Mouse (Mus musculus): ENCODE results near the gene Slc35g1. TPM values are rescaled to one million over a fixed set of nuclear protein-coding genes. Genes with fewer than 3 reads are reported as not detected.
A peak's percentile ranks its signal among the peaks of the same experiment; 100 is the strongest.

Slc35g1 gene
- total RNA-seq (2021): 1 to 10 TPM; 1.9 to 2.3 TPM

DNA sequence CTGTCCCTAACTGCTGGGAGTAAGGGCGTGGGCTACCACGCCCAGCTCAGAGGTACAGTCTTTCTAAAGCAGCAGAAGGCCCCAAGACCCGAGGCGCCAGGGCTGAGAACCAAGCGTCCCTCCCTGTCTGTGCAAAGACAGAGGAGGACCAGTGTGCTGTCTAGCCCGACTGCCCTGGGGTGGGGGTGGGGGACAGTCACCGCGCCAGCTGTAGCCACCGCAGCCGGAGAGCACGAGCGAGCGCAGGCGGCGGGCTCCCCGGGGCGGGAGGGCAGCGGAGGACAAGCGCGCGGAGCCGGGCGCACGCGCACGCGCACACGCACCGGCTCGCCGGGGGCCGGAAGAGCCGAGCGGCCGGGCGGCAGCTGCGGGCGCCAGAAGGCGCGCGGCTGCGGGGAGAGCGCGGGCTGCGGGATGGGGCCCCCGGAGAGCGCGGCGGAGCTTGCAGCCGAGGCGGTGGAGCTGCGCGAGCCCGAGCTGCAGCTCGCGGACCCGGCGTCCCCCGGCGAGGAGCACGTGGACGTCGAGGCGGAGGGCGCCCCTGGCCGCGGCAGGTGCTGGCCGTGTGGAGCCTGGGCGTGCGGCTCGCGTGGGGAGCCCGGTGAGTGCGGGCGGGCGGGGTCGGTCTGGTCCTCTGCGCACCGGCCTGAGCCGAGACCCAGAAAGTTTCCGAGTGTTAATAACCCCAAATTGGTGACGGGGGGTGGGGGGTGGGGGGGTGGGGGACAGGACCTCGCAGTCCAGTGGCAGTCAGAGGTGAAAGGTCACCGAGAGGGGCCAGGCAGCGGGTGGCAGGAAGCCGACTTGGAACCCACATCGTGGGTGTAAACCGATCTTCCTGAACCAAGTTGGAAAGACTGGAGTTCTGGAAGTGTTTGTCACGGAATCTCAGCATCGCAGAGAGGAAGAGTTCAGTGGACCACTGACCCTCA lies at the start of gene Slc35g1:
Slc35g1 (plus strand) TSS at position 280 of the 932 bp plus-strand sequence.
- intact Hi-C loops (cut with DNase I): no loop called here
- DNase-seq (ENCODE audit: low spot score in 2 of 2): peak; percentile 53 to 68

DNA sequence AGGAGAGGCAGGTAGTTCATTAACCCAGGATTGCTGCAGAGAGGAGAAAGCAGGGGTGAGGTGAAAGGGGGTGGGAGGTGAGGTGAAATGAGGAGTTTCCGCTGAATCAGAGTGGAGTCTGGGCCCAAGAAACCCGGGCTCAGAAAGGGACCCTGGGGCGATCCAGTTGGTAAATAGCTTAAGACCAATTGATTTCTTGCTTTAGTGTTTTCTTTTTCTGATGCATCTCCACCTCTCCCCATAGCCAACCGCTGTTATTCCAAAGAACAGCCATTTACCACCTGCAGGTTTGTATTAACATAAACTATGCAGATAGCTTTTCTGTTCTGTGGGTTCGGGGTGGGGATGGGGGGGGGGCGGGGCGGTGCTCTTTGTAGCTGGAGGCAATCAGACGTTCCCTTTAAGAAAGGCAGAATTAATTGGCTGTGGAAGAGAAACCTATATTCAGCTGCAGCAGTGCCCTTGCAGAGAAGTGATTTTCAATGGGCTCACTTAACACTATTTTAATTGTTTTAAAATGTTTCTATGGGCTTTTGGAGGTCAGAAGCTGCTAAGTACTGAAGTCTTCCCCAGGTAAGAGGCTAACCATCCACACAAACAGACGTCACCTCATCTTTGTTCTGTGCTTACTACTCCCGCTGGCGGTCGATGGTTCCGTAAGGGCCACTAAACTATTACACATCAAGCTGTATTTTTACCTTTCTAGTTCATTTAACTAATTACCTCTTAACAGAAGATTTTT lies 47.3 kb upstream of the Slc35g1 start:
- no peak for DNase-seq (ENCODE audit: low spot score in 2 of 2)

DNA sequence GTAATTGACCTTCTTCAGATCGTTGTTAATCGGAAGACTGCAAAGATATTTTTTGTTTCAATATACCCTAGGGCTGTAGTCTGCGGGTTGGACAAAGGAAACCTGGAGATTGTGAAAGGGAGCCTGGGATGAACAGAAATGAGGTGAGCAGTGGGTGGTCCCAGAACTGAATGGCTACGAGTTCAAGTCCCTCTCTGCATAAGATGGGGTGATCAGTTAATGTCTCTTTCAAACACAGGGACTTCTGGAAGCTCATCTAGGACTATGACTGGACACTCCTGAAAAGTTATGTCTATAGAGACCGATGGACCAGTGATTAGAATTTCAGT lies 46.8 kb upstream of the Slc35g1 start:
- DNase-seq (ENCODE audit: low spot score in 2 of 2): no peak

More for the DNA sequence above, 47.3 kb upstream of the Slc35g1 start:
- intact Hi-C loops (cut with DNase I): no loop called here

GRCm38 (mm10) chr19:38351202-38351601 lies 44.6 kb upstream of the Slc35g1 start:
- intact Hi-C loops (cut with DNase I): loop anchor here (5.0 kb wide), 2 partner anchors 129 to 394 kb away; partner anchors contain the start of gene Fra10ac1
- DNase-seq (ENCODE audit: low spot score in 2 of 2): no peak

More for the DNA sequence above, 46.8 kb upstream of the Slc35g1 start:
- intact Hi-C loops (cut with DNase I): no loop called here

DNA sequence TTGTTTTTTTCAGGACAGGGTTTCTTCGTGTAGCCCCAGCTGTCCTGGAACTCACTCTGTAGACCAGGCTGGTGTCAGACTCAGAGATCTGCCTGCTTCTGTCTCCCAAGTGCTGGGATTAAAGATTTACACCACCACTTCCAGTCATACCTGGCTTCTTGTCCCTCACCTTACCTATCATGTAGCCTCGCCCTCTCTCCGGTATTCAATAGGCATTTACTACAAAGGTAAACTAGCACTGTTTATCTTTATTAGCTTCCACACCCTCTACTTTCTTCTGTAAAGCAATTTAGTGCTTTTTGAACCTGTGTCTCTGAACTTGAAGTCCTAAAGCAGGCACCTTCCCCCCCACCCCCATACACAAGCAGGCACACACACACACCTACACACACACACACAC lies 44.1 kb upstream of the Slc35g1 start:
- intact Hi-C loops (cut with DNase I): loop anchor here (1.0 to 5.0 kb wide), 5 partner anchors 98 to 394 kb away; partner anchors contain the start of gene Fra10ac1
- DNase-seq (ENCODE audit: low spot score in 2 of 2): no peak

- peak; percentile 56 to 78 for DNase-seq (ENCODE audit: low spot score in 2 of 2)
- intact Hi-C loops (cut with DNase I): loop anchor here (1.0 to 5.0 kb wide), 5 partner anchors 99 to 395 kb away; partner anchors contain the start of gene Fra10ac1
These were observed 43.2 kb upstream of the Slc35g1 start for GRCm38 (mm10) chr19:38352495-38353130.

DNA sequence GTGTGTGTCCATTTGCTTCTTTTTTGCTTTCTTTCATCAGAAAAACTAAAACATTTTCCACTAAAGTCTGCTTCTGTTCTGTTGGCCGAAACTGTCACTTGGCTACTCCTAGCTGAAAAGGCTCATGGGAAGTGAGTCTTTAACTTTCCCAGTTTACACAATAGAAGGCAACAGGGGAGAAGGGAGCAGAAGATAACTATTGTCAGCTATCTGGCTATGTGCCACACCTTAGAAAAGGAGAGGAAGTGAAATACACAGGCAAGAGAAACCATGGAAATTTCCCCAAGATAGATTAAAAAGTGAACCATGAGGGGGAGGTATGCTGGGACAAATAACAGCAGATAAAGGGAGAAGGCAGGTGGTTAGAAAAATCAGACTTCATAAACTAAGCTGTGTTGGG lies 41.5 kb upstream of the Slc35g1 start:
- intact Hi-C loops (cut with DNase I): loop anchor here (5.0 kb wide), 2 partner anchors 132 to 397 kb away; partner anchors contain the start of gene Fra10ac1
- no peak for DNase-seq (ENCODE audit: low spot score in 2 of 2)

GRCm38 (mm10) chr19:38354819-38355360 lies 40.9 kb upstream of the Slc35g1 start:
- intact Hi-C loops (cut with DNase I): loop anchor here (5.0 kb wide), 2 partner anchors 133 to 398 kb away; partner anchors contain the start of gene Fra10ac1
- no peak for DNase-seq (ENCODE audit: low spot score in 2 of 2)

DNA sequence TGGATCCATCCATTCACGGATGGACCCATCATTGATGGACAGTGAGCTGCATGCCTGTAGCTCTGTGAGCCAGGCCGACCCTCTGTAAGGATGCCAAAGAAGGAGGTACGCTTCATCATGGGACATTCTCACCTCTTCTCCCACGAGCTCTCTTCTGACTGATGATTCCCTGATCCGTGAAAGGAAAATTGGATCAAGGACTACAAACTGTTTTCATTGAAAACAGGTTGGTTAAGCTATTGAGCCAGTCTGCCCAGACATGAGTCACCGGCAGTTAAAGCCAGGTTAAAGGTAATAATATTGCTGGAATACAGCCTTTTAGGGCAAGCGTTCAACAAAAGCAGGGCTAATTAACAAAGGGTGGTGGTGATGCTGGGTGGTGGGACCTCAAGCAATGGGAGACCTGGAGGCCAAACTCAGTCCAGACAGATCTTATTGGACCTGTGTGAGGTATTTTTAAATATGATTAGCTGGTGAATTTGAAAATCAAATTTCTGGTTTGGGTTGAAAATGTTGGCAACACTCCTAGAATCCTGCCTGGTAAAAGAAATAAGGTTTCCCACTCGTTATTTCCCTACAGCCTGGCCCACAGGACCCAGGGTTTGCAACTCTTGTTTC lies 39.5 kb upstream of the Slc35g1 start:
- intact Hi-C loops (cut with DNase I): no loop called here
- DNase-seq (ENCODE audit: low spot score in 2 of 2): no peak

- DNase-seq (ENCODE audit: low spot score in 2 of 2): no peak
- intact Hi-C loops (cut with DNase I): no loop called here
These were observed 37.7 kb upstream of the Slc35g1 start for GRCm38 (mm10) chr19:38357956-38358623.

DNA sequence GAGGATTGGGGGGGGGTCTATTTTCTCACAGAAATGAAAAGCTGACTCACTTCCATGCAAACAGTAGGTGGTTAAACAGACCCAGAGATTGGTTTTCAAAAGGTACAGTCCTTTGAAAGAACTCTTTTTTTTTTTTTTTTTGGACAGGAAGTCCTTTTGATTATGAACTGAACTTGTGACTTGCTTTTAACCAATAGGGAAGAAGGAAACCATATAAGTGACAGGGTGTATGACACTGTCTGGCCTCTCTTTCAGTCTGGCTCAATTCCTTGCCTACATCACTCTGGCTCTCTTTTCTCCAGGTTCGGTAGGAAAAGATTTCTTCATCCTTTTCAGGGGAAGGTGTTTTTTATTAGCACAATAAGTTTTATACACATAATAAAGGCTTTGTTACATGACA lies 36.5 kb upstream of the Slc35g1 start:
- intact Hi-C loops (cut with DNase I): no loop called here
- DNase-seq (ENCODE audit: low spot score in 2 of 2): no peak

DNA sequence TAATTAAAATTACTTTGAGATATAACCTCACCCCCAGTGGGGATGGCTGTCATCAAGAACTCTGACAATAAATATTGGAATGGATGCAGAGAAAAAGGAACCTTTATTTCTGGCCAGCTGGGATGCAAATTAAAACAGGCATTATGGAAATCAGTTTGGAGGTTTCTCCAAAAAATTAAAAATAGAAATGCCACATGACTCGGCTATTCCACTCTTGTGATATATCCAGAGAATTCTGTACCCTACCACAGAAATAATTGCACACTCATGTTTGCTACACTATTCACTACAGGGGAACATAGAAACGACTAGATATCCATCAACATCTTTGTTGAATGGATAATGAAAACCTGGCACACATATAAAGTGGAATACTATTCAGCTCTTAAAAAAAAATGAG lies 33.9 kb upstream of the Slc35g1 start:
- peak in 1 of 2 experiments; percentile 50 for DNase-seq (ENCODE audit: low spot score in 2 of 2)
- intact Hi-C loops (cut with DNase I): no loop called here

DNA sequence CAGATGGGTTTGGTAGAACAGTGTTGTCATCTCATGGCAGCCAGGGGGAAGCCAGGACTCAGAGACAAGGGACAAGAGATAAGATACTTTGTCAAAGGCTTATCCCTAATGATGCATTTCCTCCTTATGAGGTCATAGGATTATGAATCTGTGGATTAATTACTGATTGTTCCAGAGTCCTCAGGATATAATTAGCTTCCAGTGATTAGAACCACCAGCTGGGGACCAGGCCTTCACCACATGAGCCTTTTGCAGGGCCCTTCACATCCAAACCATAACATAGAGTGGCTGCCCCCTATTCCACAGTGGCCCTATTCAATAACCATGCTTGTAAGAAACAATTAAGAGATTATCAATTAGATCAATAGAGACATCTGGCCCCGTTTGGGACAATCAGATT lies 32.4 kb upstream of the Slc35g1 start:
- intact Hi-C loops (cut with DNase I): no loop called here
- DNase-seq (ENCODE audit: low spot score in 2 of 2): no peak

DNA sequence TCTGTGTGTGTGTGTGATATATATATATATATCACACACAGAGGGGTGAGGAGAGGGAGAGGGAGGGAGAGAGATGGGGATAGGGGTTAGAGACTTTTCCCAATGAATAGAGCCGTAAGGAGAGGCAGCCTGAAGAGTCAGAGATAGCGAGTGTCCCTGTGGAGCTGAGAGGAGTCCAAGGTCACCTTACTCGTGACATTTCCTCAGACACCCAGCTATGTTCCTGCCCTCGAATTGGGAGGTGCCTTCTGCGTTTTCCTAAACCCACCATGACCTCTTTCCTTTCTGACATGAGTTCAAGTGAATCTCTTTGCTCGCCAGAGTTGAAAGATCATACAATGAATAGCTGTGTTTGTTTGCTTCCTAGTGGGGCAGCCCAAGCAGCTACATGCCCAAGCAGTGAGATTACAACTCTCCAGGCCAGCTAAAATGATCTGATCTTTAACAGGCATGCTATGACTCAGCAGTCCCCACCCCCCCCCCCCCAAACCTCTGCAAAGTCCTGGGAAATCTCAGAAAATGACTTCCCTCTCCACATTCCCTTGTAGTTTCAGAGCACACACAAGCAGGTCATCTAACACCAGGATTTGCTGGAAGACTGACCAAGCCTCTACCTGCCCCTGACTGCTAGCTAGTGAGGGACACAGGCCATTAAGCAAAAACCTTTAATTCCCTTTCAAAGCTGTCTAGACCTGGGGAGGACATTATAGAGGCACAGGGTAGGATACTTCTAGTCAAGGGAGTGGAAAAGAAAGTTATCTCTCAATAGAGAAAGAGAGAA lies 31.7 kb upstream of the Slc35g1 start:
- no peak for DNase-seq (ENCODE audit: low spot score in 2 of 2)
- intact Hi-C loops (cut with DNase I): no loop called here

- no peak for DNase-seq (ENCODE audit: low spot score in 2 of 2)
These were observed 30.7 kb upstream of the Slc35g1 start for GRCm38 (mm10) chr19:38364939-38365614.

GRCm38 (mm10) chr19:38372460-38373102 lies 23.2 kb upstream of the Slc35g1 start:
- no peak for DNase-seq (ENCODE audit: low spot score in 2 of 2)
- intact Hi-C loops (cut with DNase I): no loop called here

More at GRCm38 (mm10) chr19:38364939-38365614, 30.7 kb upstream of the Slc35g1 start:
- intact Hi-C loops (cut with DNase I): no loop called here

- intact Hi-C loops (cut with DNase I): no loop called here
- no peak for DNase-seq (ENCODE audit: low spot score in 2 of 2)
These were observed 22.4 kb upstream of the Slc35g1 start for GRCm38 (mm10) chr19:38373371-38373770.
